Mouse (Mus musculus): ENCODE measurements around the gene Ttll5.

GRCm38 (mm10) chr12:86055306-86055705 is 230.8 kb downstream of the Ttll5 start:
- no peak for TF ChIP-seq CTCF (IDR thresholded peaks at IDR 0.05; ENCODE audit: borderline replicate concordance, extremely low read depth, insufficient read depth, insufficient read length)
- TF ChIP-seq POLR2A (IDR thresholded peaks at IDR 0.05; ENCODE audit: borderline replicate concordance, extremely low read depth, insufficient read depth, insufficient read length, poor library complexity, severe bottlenecking), result no peak

Measured in brain, embryonic 14.5 days (tissue).